Mouse (Mus musculus) intestine, embryonic 16.5 days (tissue): ENCODE results near the gene Ugt1a2. TPM values are rescaled to one million over a fixed set of nuclear protein-coding genes. Genes with fewer than 3 reads are reported as not detected.
"Not testable (repeated sequence)": the region's sequence is repeated elsewhere in the genome, so short reads cannot be mapped to it uniquely, and the experiment has no call there.

ENCODE experiments used
- ATAC-seq: fragments of 200-750 bp; cut with Nextera tagmentation; 2 replicates; pipeline ENCODE4 v1.8.0; 2017; ENCODE audit warnings: moderate TSS enrichment, moderate library complexity
- H3K27ac ChIP-seq: fragments of 300-500 bp; sonication (generic); 2 replicates; pipeline ENCODE4 v1.5.1; 2014; ENCODE audit warnings: mild to moderate bottlenecking, low read length
- H3K27me3 ChIP-seq: fragments of 300-500 bp; sonication (generic); replicated peaks from 2 replicates; pipeline ENCODE4 v1.6.1; 2014; ENCODE audit warnings: low read length, control low read depth, mixed read lengths; ENCODE audit not compliant: control insufficient read depth, insufficient read depth
- H3K36me3 ChIP-seq: fragments of 300-500 bp; sonication (generic); 2 replicates; pipeline ENCODE4 v1.6.1; 2014; ENCODE audit warnings: low read length, control low read depth; ENCODE audit not compliant: control insufficient read depth, insufficient read depth
- H3K4me1 ChIP-seq: fragments of 300-500 bp; sonication (generic); 2 replicates; pipeline ENCODE4 v1.6.1; 2014; ENCODE audit warnings: low read length, control low read depth, mixed read lengths; ENCODE audit not compliant: control insufficient read depth, insufficient read depth
- H3K4me2 ChIP-seq: fragments of 300-500 bp; sonication (generic); 2 replicates; pipeline ENCODE4 v1.6.1; 2014; ENCODE audit warnings: low read depth, low read length, control low read depth
- H3K4me3 ChIP-seq: fragments of 300-500 bp; sonication (generic); 2 replicates; pipeline ENCODE4 v1.5.1; 2014; ENCODE audit warnings: mild to moderate bottlenecking, low read length
- H3K9ac ChIP-seq: fragments of 300-500 bp; sonication (generic); 2 replicates; pipeline ENCODE4 v1.6.1; 2014; ENCODE audit warnings: low read depth, low read length
- H3K9me3 ChIP-seq: fragments of 300-500 bp; sonication (generic); 2 replicates; pipeline ENCODE4 v1.6.1; 2016; ENCODE audit warnings: low read length, control low read depth; ENCODE audit not compliant: control insufficient read depth
- WGBS: fragments of 180-500 bp; shearing (Covaris S2); extraction: QIAGEN DNeasy Blood & Tissue Kit; methylation state at CpG from one replicate; pipeline ENCODE4 v1.1.7; 2014; 5-methylcytosine and 5-hydroxymethylcytosine counted together
- polyA plus RNA-seq: library from polyadenylated mRNA; unstranded; fragments of >200 nt; fragmentation: Nextera tagmentation; extraction: Ambion mirVana; gene quantifications from 2 replicates; pipeline ENCODE4 v1.2.1, GENCODE M21; 2015

Gene Ugt1a2
- polyA plus RNA-seq, 1 experiment from 2014 or later = not detected

GRCm38 (mm10) chr1:88224029-88224776 lies 23.8 kb downstream of the Ugt1a2 start:
- 70% methylated on average over 2 of the region's 2 CpGs for WGBS
- no peaks in the 10 kb centered on the region for H3K4me1 ChIP-seq
- no peaks in the 10 kb centered on the region for H3K27me3 ChIP-seq
- no peak for ATAC-seq
- H3K9me3 ChIP-seq = peaks cover 25% of the 10 kb centered on the region
- no peak overlapping the region for H3K9ac ChIP-seq
- H3K36me3 ChIP-seq = no peaks in the 10 kb centered on the region
- H3K4me2 ChIP-seq = no peak overlapping the region
- H3K27ac ChIP-seq = no peak overlapping the region
- no peak overlapping the region for H3K4me3 ChIP-seq

- H3K9me3 ChIP-seq = peaks cover 35% of the 10 kb centered on the region
- not testable (repeated sequence) for ATAC-seq, H3K4me1 ChIP-seq, H3K9ac ChIP-seq, H3K4me2 ChIP-seq, H3K36me3 ChIP-seq, H3K27me3 ChIP-seq, H3K4me3 ChIP-seq, H3K27ac ChIP-seq
- 41% methylated on average over 2 of the region's 2 CpGs for WGBS
Measured at GRCm38 (mm10) chr1:88225301-88225700, 24.9 kb downstream of the Ugt1a2 start.

- Histone ChIP-seq H3K4me2 (no peak overlapping the region), H3K9me3 (peaks cover 40% of the 10 kb centered on the region), H3K4me3 (no peak overlapping the region), H3K36me3 (no peaks in the 10 kb centered on the region), H3K27me3 (no peaks in the 10 kb centered on the region), H3K27ac (no peak overlapping the region), H3K9ac (no peak overlapping the region), H3K4me1 (no peaks in the 10 kb centered on the region)
- no peak for ATAC-seq
Measured at GRCm38 (mm10) chr1:88225741-88226140, 25.3 kb downstream of the Ugt1a2 start.

GRCm38 (mm10) chr1:88226670-88227379 lies 26.4 kb downstream of the Ugt1a2 start, which contains the start of gene Mroh2a:
TSS of gene Mroh2a (plus strand) at chr1:88226986.
- no peaks in the 10 kb centered on the region for H3K36me3 ChIP-seq
- H3K4me3 ChIP-seq = no peak within 1 kb of the TSS
- H3K4me1 ChIP-seq = no peaks in the 10 kb centered on the region
- H3K27ac ChIP-seq = no peak within 1 kb of the TSS
- no peak within 1 kb of the TSS for H3K9ac ChIP-seq
- ATAC-seq = no peak
- 49% methylated on average over 5 of the region's 5 CpGs for WGBS
- H3K9me3 ChIP-seq = peaks cover 51% of the 10 kb centered on the region
- no peaks in the 10 kb centered on the region for H3K27me3 ChIP-seq
- H3K4me2 ChIP-seq = no peak within 1 kb of the TSS

GRCm38 (mm10) chr1:88227482-88227881 lies 27.1 kb downstream of the Ugt1a2 start:
- H3K36me3 ChIP-seq = no peaks in the 10 kb centered on the region
- no peak overlapping the region for H3K9ac ChIP-seq
- no peak overlapping the region for H3K4me2 ChIP-seq
- no peaks in the 10 kb centered on the region for H3K4me1 ChIP-seq
- no peak overlapping the region for H3K4me3 ChIP-seq
- no peak for ATAC-seq
- no peaks in the 10 kb centered on the region for H3K27me3 ChIP-seq
- peaks cover 52% of the 10 kb centered on the region for H3K9me3 ChIP-seq
- H3K27ac ChIP-seq = no peak overlapping the region
- WGBS = 63% methylated on average over 2 of the region's 2 CpGs

GRCm38 (mm10) chr1:88228121-88228520 lies 27.7 kb downstream of the Ugt1a2 start:
- WGBS = 71% methylated on average over 7 of the region's 7 CpGs
- Histone ChIP-seq H3K9ac (no peak overlapping the region), H3K9me3 (peaks cover 54% of the 10 kb centered on the region), H3K36me3 (no peaks in the 10 kb centered on the region), H3K4me1 (no peaks in the 10 kb centered on the region), H3K27ac (no peak overlapping the region), H3K27me3 (no peaks in the 10 kb centered on the region), H3K4me2 (no peak overlapping the region), H3K4me3 (no peak overlapping the region)
- no peak for ATAC-seq

- ATAC-seq = no peak
- no peak overlapping the region for H3K4me3 ChIP-seq
- H3K36me3 ChIP-seq = no peaks in the 10 kb centered on the region
- 75% methylated on average over 3 of the region's 3 CpGs for WGBS
- H3K9ac ChIP-seq = no peak overlapping the region
- peaks cover 65% of the 10 kb centered on the region for H3K9me3 ChIP-seq
- H3K27me3 ChIP-seq = no peaks in the 10 kb centered on the region
- H3K4me2 ChIP-seq = no peak overlapping the region
- no peak overlapping the region for H3K27ac ChIP-seq
- no peaks in the 10 kb centered on the region for H3K4me1 ChIP-seq
Measured at GRCm38 (mm10) chr1:88229566-88229965, 29.2 kb downstream of the Ugt1a2 start.

GRCm38 (mm10) chr1:88229986-88230385 lies 29.6 kb downstream of the Ugt1a2 start:
- Histone ChIP-seq H3K27me3 (no peaks in the 10 kb centered on the region), H3K9me3 (peaks cover 69% of the 10 kb centered on the region), H3K4me1 (no peaks in the 10 kb centered on the region), H3K4me3 (no peak overlapping the region), H3K27ac (no peak overlapping the region), H3K9ac (no peak overlapping the region), H3K4me2 (no peak overlapping the region), H3K36me3 (no peaks in the 10 kb centered on the region)
- WGBS = 82% methylated on average over 5 of the region's 5 CpGs
- no peak for ATAC-seq

GRCm38 (mm10) chr1:88230421-88230820 lies 30.0 kb downstream of the Ugt1a2 start:
- 71% methylated on average over 7 of the region's 7 CpGs for WGBS
- no peak overlapping the region for H3K27ac ChIP-seq
- no peak overlapping the region for H3K9ac ChIP-seq
- H3K9me3 ChIP-seq = peaks cover 74% of the 10 kb centered on the region
- H3K4me3 ChIP-seq = no peak overlapping the region
- ATAC-seq = no peak
- H3K4me2 ChIP-seq = no peak overlapping the region
- no peaks in the 10 kb centered on the region for H3K36me3 ChIP-seq
- no peaks in the 10 kb centered on the region for H3K27me3 ChIP-seq
- H3K4me1 ChIP-seq = no peaks in the 10 kb centered on the region
